Mouse (Mus musculus): ENCODE results near the gene Gm42674. TPM values are rescaled to one million over a fixed set of nuclear protein-coding genes. Genes with fewer than 3 reads are reported as not detected.

Gm42674 gene
- polyA plus RNA-seq, 1 experiment from 2014 or later, result not detected

- peak; percentile 87 for DNase-seq (ENCODE audit: low spot score)
- 61% methylated on average over 10 of the region's 10 CpGs for WGBS
Observed at GRCm38 (mm10) chr3:90576351-90577001, 25.2 kb upstream of the Gm42674 start.

GRCm38 (mm10) chr3:90579433-90579832, 22.3 kb upstream of the Gm42674 start:
- Histone ChIP-seq H3K4me2 (ENCODE audit: low read length) (no peak overlapping the region), H3K4me1 (replicated peaks; ENCODE audit: insufficient read depth, low read length) (no peaks in the 10 kb centered on the region), H3K36me3 (ENCODE audit: insufficient read depth, low read length) (no peaks in the 10 kb centered on the region), H3K9me3 (replicated peaks; ENCODE audit: low read length) (no peaks in the 10 kb centered on the region), H3K27me3 (ENCODE audit: insufficient read depth, low read length) (no peaks in the 10 kb centered on the region), H3K9ac (ENCODE audit: low read depth, low read length) (no peak overlapping the region), H3K4me3 (replicated peaks; ENCODE audit: low read depth, low read length) (no peak overlapping the region), H3K27ac (no peak overlapping the region)
- WGBS, result 23% methylated on average over 7 of the region's 7 CpGs
- no peak for ATAC-seq (replicated peaks; ENCODE audit: low FRiP score, low read depth)
- DNase-seq (ENCODE audit: low spot score), result peak; percentile 65
- no peak for TF ChIP-seq CTCF (IDR thresholded peaks at IDR 0.05; ENCODE audit: low read depth)

More at GRCm38 (mm10) chr3:90576351-90577001, 25.2 kb upstream of the Gm42674 start:
- ATAC-seq (replicated peaks; ENCODE audit: low FRiP score, low read depth), result no peak
- no peak for TF ChIP-seq CTCF (IDR thresholded peaks at IDR 0.05; ENCODE audit: low read depth)
- Histone ChIP-seq H3K4me3 (replicated peaks; ENCODE audit: low read depth, low read length) (no peak overlapping the region), H3K27ac (peak overlapping the region; percentile 55; the same call in 1 of the 2 replicates), H3K9me3 (replicated peaks; ENCODE audit: low read length) (no peaks in the 10 kb centered on the region), H3K27me3 (ENCODE audit: insufficient read depth, low read length) (no peaks in the 10 kb centered on the region), H3K4me1 (replicated peaks; ENCODE audit: insufficient read depth, low read length) (no peaks in the 10 kb centered on the region), H3K9ac (ENCODE audit: low read depth, low read length) (no peak overlapping the region), H3K36me3 (ENCODE audit: insufficient read depth, low read length) (no peaks in the 10 kb centered on the region), H3K4me2 (ENCODE audit: low read length) (0 out of 2 replicates have a peak overlapping the region, but pooled peaks have one; percentile 8)

- Histone ChIP-seq H3K4me3 (replicated peaks; ENCODE audit: low read depth, low read length) (no peak overlapping the region), H3K36me3 (ENCODE audit: insufficient read depth, low read length) (no peaks in the 10 kb centered on the region), H3K4me2 (ENCODE audit: low read length) (no peak overlapping the region), H3K9ac (ENCODE audit: low read depth, low read length) (no peak overlapping the region), H3K9me3 (replicated peaks; ENCODE audit: low read length) (no peaks in the 10 kb centered on the region), H3K27me3 (ENCODE audit: insufficient read depth, low read length) (no peaks in the 10 kb centered on the region), H3K4me1 (replicated peaks; ENCODE audit: insufficient read depth, low read length) (no peaks in the 10 kb centered on the region), H3K27ac (no peak overlapping the region)
- DNase-seq (ENCODE audit: low spot score) (no peak), ATAC-seq (replicated peaks; ENCODE audit: low FRiP score, low read depth) (no peak)
- WGBS, result 93% methylated on average over 5 of the region's 5 CpGs
- TF ChIP-seq CTCF (IDR thresholded peaks at IDR 0.05; ENCODE audit: low read depth), result no peak
Observed at GRCm38 (mm10) chr3:90581141-90581540, 20.6 kb upstream of the Gm42674 start.

GRCm38 (mm10) chr3:90582156-90582555, 19.5 kb upstream of the Gm42674 start:
- H3K27ac ChIP-seq, result no peak overlapping the region
- 100% methylated on average over 1 of the region's 1 CpGs for WGBS
- DNase-seq (ENCODE audit: low spot score) (no peak), ATAC-seq (replicated peaks; ENCODE audit: low FRiP score, low read depth) (no peak)
- H3K9me3 ChIP-seq (replicated peaks; ENCODE audit: low read length), result no peaks in the 10 kb centered on the region
- no peak overlapping the region for H3K4me2 ChIP-seq (ENCODE audit: low read length)
- no peak overlapping the region for H3K9ac ChIP-seq (ENCODE audit: low read depth, low read length)
- H3K4me3 ChIP-seq (replicated peaks; ENCODE audit: low read depth, low read length), result no peak overlapping the region
- peak; percentile 52 for TF ChIP-seq CTCF (IDR thresholded peaks at IDR 0.05; ENCODE audit: low read depth)
- H3K4me1 ChIP-seq (replicated peaks; ENCODE audit: insufficient read depth, low read length), result no peaks in the 10 kb centered on the region
- H3K36me3 ChIP-seq (ENCODE audit: insufficient read depth, low read length), result no peaks in the 10 kb centered on the region
- H3K27me3 ChIP-seq (ENCODE audit: insufficient read depth, low read length), result no peaks in the 10 kb centered on the region

GRCm38 (mm10) chr3:90582556-90582955, 19.1 kb upstream of the Gm42674 start:
- H3K4me2 ChIP-seq (ENCODE audit: low read length), result no peak overlapping the region
- no peak overlapping the region for H3K4me3 ChIP-seq (replicated peaks; ENCODE audit: low read depth, low read length)
- no peak for TF ChIP-seq CTCF (IDR thresholded peaks at IDR 0.05; ENCODE audit: low read depth)
- ATAC-seq (replicated peaks; ENCODE audit: low FRiP score, low read depth) (no peak), DNase-seq (ENCODE audit: low spot score) (no peak)
- no peak overlapping the region for H3K9ac ChIP-seq (ENCODE audit: low read depth, low read length)
- 75% methylated on average over 4 of the region's 4 CpGs for WGBS
- H3K27me3 ChIP-seq (ENCODE audit: insufficient read depth, low read length), result no peaks in the 10 kb centered on the region
- no peak overlapping the region for H3K27ac ChIP-seq
- no peaks in the 10 kb centered on the region for H3K9me3 ChIP-seq (replicated peaks; ENCODE audit: low read length)
- no peaks in the 10 kb centered on the region for H3K4me1 ChIP-seq (replicated peaks; ENCODE audit: insufficient read depth, low read length)
- no peaks in the 10 kb centered on the region for H3K36me3 ChIP-seq (ENCODE audit: insufficient read depth, low read length)

- H3K4me2 ChIP-seq (ENCODE audit: low read length), result no peak overlapping the region
- no peak overlapping the region for H3K9ac ChIP-seq (ENCODE audit: low read depth, low read length)
- ATAC-seq (replicated peaks; ENCODE audit: low FRiP score, low read depth) (no peak), DNase-seq (ENCODE audit: low spot score) (no peak)
- H3K27ac ChIP-seq, result no peak overlapping the region
- H3K36me3 ChIP-seq (ENCODE audit: insufficient read depth, low read length), result no peaks in the 10 kb centered on the region
- TF ChIP-seq CTCF (IDR thresholded peaks at IDR 0.05; ENCODE audit: low read depth), result no peak
- H3K4me1 ChIP-seq (replicated peaks; ENCODE audit: insufficient read depth, low read length), result no peaks in the 10 kb centered on the region
- H3K9me3 ChIP-seq (replicated peaks; ENCODE audit: low read length), result no peaks in the 10 kb centered on the region
- 55% methylated on average over 3 of the region's 3 CpGs for WGBS
- no peak overlapping the region for H3K4me3 ChIP-seq (replicated peaks; ENCODE audit: low read depth, low read length)
- no peaks in the 10 kb centered on the region for H3K27me3 ChIP-seq (ENCODE audit: insufficient read depth, low read length)
Observed at GRCm38 (mm10) chr3:90583893-90584292, 17.8 kb upstream of the Gm42674 start.

All from kidney, postnatal 0 days (tissue).